Mouse (Mus musculus) megakaryocyte progenitor cell, adult 5-6 weeks (primary cell): ENCODE data around the gene Spem2. TPM values are rescaled to one million over a fixed set of nuclear protein-coding genes. Genes with fewer than 3 reads are reported as not detected.
A peak's percentile ranks its signal among the peaks of the same experiment; 100 is the strongest.

Experiments used
- ATAC-seq: replicated peaks from 2 replicates; pipeline ENCODE4 v1.8.0; 2016; ENCODE audit warnings: mild to moderate bottlenecking, moderate TSS enrichment, inconsistent platforms; ENCODE audit not compliant: poor library complexity
- total RNA-seq, 2 experiments: library from RNA; stranded (forward) in 1 of 2; stranded (reverse) in 1 of 2; fragments of 157-497, 149-512 nt in 1 of 2; fragments of 200-1000 nt in 1 of 2; gene quantifications; 2 replicates each; pipeline versions ENCODE4 v1.2.3 to v1.2.4; 2015 to 2017

Gene Spem2
- total RNA-seq, 2 experiments from 2014 or later = not detected

DNA sequence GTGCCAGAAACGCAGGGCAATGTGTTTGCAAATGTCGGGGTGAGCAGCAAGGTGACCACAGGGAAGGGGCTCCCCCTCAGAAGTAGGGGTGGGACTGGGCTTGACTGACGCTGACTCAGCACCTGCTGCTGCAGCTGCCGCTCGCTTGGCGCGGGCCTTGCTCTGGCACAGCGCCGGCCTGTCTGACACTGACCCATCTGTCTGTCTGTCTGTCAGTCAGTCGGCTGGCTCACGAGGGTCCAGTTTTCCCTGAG, 18.2 kb downstream of the Spem2 start:
- no peak for ATAC-seq

DNA sequence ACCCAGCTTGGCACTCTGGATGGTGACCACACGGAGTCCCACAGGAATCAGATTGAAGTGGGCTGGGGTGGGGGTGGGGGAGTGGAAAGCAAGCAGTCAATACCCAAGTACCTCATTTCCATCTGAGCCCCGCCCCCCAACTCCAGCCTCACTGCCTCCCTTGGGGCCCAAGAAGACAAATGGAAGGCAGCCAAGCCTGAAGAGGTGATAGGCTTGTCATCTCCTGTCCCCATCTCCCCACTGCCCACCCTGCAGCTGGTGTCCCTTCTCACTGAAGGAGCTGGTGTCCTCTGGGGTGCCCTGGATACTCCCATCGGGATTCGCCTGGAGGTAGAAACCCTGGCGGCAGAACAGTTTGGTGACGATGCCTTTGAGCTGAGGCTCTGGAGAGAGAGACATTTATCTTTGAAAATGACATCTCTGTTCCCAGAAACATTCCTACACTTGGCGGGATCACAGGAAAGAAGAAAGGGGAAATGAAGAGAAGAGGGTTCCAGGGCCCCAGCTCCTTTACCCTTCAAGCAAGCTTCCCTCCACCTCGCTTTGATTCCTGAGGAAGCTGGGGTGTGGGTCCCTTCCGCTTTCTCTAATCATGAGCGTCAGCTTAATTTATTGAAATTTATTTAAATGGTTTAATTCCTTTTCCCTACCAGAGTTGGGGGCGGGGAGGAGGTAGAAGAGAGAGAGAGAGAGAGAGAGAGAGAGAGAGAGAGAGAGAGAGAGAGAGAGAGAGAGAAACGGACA, 18.7 kb downstream of the Spem2 start:
- ATAC-seq = no peak

DNA sequence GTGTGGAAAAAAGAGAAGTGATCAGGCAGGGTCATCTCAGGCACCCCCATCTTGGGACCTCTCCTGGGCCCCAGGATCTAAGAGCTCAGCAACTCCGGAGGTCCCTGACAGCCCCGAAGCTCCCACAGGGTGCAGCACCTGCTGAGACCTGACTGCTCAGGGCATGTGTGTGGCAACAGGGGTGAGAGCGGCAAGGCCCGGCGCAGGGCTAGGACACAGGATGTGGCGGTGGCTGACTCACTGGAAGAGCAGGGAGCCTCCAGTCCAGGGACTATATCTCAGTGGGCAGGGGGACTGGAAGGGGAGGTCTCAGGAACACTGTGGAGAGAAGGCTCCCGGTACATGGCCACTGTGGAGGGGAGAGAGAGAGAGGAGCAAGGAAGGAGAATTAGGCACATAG, 20.3 kb downstream of the Spem2 start:
- no peak for ATAC-seq

DNA sequence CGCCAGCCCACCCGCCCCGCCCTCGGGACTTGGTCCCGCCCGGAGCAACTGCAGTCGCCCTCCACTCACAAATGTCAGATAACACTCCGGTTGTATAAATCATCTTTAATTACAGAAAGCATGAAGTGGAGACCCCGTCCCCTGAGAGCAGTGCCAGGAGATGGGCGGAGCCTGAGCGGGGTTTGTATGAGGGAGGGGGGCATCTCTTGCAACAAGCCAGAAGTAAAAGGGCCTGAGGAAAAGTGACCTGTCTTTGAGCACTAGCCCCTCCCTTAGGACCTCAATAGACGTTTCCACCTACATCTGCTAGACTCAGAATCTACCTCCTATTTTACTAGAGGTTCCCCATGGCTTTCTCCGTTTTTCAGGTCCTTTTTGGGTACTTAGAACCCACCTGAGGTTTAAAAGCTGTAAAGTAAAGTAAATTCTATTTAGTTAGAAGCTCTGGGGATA, 22.3 kb downstream of the Spem2 start:
- no peak for ATAC-seq

DNA sequence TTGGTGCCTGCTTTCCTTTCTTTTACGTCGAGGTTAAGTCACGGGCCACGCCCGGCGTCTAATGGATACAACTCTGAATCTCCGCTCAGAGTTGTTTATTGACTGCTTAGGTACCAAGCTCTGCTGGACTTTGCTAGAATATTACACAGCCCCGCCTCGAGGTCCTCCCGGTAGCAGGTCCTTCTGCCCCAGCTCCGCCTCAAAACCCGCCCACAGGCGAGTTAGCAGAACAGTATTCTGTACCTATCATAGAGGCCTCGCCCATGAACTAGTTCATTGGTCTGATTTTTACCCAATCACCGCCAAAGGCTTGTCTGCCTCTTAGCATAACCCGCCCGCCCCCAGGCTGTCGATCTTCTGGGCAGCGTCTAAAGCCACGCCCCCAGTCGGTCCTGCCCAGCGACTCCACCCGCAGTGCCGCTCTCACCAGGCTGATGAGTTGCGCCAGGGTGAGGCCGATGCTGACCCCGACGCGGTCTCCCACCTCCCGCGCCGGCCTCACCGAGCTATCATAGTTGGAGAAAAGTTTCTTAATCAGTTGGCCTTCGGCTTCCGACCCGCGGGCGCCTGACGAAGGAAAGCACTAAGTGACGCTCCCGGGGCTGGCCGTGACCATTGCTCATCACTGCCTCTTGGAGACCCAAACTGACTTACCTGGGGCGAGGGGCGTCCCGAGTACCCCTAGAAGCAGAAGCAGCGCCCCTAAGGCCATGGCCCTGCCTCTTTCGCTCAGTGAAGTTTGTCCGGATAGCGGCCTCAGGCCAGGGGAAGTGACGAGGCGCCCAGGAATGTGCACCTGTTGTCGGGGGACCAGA, 22.9 kb downstream of the Spem2 start, which contains the start of gene Chrnb1:
Gene Chrnb1 (minus strand): TSS at position 776 of the 815 bp plus-strand sequence.
- ATAC-seq = peak; percentile 97

DNA sequence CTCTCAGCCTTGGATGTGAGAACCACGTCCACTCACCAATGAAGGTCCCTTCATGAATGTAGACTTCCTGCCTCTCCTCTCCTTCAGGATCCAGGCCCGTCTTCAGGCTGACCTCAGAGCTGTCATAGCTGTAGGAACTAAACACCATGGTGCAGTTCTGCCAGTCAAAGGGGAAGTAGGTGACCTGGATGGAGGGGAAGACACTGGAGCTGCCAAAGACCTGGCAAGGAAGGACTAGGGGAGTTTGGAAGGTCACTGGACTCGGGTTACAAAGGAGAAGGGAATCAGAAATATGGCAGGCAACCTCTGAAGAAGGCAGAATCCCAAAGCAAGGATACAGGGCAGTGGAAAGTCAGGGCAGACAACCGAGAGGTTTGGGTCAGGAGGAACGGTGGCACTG, 24.8 kb downstream of the Spem2 start:
- no peak for ATAC-seq

DNA sequence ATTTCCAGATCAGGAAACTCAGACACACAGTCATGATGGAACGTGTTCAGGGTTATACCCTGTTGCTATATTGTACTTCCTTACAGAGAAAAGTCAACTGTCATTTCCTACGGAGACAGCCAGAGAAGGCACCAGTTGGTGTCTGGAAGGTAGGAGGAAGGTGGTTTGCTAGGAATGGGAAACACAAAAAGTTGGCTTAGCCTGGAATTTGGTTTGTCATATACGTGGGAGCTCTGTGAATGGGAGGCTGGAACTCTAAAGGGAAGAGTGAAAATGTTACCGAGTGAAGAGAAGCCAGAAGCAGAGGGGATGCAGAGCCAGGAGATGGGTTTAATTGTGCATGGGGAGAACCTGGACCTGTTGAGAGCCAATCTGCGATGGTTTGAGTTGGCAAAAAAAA, 26.8 kb downstream of the Spem2 start:
- ATAC-seq = no peak

DNA sequence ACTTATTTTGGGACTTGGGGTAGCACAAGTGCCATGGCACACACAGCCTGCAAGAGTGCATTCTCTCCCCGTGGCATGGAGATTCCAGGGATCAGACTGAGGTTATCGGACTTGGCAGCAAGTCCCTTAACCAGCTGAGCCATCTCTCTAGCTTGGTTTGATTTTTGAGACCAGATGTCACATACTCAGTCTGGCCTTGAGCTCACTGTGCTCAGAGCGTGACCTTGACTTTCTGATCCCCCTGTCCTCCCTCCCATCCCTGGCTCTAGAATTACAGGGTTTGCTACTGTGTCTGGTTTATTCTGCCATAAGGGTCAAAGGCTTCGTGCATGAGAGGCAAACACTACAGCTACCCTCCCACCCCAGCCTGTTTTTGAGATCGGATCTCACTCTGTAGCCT, 28.8 kb downstream of the Spem2 start:
- no peak for ATAC-seq

DNA sequence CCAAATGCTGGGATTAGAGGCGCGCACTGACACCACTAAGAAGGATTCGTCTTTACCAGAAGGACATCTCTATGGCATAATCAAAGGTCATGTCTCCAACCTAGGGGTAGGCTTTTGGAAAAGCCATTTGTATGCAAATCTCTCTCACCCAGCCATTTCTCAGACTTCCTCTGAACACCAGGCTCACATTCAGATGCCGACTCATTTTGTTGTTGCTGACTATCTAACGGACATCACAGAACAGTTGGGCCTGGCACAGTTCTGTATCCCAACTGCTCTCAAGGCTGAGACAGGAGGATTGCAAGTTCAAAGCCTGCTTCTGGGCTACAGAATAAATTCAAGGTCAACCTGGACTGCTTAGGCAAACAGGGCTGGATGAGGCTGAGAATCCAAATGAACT, 31.0 kb downstream of the Spem2 start:
- ATAC-seq = no peak

DNA sequence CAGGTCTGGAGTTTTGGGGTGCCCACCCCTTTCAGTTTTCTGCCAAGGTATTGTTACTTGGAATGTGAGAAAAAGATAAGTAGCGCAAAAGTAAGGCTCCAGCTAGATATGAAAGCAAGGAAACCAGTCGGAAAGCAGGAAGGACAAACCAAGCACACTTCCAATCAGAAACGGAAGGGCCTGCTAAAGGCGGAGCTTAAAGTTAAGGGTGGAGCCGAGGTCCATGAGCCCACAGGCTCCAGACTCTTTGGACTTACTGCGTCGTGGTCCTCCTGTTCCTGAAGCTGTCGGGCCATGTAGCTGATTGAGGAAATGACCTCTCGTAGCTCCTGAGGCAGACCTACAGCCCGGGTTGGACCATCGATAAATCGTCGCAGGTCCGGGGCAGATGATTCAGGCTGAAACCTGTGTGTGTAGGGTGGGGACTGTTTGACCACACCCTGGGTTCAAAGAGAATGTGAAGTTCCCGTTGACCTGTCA, 33.4 kb downstream of the Spem2 start:
- peak; percentile 96 for ATAC-seq

DNA sequence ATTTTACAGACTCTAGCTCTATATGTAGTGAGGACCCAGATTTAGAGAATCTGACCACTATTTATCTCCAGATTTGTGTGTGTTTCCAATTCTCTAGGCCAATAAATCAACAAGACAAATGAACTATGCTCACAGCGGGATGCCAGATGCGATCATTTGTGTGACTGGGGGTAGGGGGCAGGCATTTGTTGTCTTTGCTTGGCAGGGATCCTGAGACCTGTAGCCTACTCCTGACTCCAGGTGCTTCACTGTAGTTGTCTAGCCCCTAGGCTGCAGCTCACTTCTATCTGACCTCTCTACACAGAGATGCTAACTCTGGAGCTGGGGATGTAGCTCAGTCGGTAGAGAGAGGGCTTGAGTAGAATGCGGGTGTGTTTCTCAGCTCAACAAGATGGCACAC, 36.4 kb downstream of the Spem2 start:
- no peak for ATAC-seq

DNA sequence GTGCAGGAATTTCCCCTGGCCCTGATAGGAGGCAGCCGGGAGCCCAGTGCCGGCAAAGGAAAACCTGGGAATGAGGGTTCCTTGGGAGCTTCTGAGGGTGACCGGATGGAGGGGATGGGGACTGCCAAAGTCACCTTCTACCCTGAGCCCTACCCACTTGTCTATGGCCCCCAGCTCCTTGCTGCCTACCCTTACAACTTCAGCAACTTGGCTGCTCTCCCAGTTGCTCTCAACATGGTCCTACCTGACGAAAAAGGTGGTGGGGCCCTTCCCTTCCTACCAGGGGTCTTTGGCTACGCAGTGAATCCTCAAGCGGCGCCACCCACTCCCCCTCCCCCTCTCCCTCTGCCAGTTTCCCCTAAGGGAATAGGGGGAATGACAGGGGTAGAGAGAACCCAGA, 39.3 kb downstream of the Spem2 start:
- no peak for ATAC-seq

DNA sequence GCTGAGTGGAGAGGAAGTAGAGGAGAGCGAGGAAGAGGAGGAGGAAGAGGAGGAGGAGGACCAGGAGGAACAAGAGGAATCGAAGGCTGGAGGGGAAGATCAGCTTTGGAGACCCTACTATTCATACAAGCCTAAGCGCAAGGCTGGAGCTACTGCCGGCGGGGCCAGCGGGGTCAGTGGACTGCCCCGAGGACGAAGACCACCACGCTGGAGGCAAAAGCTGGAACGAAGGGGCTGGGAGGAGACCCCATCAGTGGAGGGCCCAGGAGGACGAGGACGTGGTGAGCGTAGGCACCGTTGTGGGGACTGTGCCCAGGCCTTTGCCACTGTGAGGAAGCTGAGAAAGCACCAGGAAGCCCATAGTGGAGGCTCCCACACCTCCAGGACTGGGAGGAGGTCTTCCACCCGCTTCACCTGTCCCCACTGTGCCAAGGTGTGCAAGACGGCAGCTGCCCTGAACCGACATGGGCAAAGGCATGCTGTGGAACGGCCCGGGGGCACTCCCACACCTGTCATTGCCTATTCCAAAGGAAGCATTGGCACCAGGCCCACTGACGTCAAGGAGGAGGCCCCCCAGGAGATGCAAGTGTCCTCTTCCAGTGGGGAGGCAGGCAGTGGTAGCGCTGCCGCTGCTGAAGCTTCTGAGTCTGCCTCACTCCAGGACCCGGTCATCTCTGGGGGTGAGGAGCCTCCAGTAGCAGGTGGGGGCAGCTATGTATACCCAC, 39.8 kb downstream of the Spem2 start:
- ATAC-seq = no peak

DNA sequence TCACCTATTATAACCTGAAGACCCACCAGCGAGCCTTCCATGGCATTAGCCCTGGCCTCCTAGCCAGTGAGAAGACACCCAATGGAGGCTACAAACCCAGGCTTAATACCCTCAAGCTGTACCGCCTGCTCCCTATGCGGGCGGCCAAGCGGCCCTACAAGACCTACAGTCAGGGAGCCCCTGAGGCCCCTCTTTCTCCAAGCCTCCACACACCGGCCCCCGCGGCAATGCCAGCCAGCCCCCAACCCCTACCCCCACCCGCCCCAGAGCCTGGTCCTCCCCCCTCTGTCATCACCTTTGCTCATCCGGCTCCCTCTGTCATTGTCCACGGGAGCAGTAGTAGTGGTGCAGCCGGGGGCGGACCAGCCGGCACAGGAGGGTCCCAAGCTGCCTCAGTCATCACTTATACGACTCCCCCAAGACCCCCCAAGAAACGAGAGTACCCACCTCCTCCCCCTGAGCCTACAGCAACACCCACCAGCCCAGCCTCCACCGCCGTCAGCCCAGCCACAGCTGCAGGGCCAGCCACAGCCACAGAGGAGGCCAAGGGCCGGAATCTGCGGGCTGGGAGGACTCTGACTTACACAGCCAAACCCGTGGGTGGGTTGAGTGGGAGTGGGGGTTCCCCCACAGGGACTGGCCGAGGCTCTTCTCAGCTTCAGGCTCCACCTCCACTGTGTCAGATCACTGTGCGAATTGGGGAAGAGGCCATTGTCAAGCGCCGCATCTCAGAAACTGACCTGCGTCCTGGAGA, 40.6 kb downstream of the Spem2 start:
- ATAC-seq = no peak; the same call in 1 of the 2 replicates

DNA sequence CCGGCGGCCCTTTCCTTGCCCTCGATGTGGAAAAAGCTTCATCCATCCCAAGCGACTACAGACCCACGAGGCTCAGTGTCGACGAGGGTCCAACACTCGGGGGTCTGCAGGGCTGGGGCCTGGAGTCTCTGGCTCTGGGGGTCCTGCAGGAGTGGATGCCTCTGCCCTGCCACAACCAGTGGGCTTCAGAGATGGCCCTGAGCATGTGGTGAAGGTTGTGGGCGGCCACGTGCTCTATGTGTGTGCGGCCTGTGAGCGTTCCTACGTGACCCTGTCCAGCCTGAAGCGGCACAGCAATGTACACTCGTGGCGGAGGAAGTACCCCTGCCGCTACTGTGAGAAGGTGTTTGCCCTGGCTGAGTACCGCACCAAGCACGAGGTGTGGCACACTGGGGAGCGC, 41.8 kb downstream of the Spem2 start:
- no peak for ATAC-seq

DNA sequence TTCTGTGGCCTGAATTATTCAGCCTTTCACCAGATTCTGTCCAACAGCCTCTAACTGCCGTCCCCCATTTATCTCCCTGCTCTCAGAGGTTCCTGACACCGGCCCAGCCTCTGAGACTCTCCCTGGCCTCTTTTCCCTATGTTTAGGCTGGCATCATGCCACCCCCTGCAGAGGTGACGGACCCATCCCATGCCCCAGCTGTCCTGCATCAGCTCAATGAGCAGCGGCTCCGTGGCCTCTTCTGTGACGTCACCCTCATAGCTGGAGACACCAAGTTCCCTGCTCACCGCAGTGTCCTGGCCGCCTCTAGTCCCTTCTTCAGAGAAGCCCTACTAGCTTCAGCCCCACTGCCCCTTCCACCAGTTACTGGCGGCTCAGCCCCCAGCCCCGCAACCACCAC, 42.5 kb downstream of the Spem2 start:
- ATAC-seq = no peak

DNA sequence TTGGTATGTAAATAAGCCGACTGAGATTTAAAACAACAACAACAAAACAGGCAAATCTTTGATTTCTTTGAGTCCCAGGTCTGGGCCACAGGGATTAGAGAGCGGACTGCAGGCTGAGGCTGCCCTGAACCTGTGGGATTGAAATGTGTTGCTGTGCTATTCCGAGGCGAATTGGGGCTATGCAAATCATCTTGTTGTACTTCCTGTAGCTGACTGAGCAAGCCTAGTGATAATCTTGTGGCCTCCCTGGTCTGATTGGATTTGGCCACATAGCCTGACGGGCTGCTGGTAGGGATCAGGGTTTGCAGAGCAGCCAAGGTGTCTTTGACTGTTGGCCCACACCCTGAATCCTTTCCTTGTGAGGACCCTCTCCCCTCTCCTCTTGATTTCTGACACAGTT, 43.3 kb downstream of the Spem2 start:
- no peak for ATAC-seq

DNA sequence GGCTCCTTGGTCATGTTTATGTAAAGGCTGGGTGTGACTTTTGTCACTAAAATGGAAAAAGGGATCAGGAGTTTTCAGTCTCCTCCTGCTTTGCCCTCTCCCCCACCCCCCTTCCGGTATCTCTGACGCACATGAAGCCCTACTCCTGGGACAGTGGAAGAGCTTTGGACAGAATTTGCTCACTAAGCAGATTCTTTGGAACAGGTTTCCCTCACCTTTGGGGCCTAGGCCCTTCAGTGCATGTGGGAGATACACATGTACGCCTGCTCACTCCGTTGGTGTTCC, 50.7 kb downstream of the Spem2 start:
- no peak for ATAC-seq

DNA sequence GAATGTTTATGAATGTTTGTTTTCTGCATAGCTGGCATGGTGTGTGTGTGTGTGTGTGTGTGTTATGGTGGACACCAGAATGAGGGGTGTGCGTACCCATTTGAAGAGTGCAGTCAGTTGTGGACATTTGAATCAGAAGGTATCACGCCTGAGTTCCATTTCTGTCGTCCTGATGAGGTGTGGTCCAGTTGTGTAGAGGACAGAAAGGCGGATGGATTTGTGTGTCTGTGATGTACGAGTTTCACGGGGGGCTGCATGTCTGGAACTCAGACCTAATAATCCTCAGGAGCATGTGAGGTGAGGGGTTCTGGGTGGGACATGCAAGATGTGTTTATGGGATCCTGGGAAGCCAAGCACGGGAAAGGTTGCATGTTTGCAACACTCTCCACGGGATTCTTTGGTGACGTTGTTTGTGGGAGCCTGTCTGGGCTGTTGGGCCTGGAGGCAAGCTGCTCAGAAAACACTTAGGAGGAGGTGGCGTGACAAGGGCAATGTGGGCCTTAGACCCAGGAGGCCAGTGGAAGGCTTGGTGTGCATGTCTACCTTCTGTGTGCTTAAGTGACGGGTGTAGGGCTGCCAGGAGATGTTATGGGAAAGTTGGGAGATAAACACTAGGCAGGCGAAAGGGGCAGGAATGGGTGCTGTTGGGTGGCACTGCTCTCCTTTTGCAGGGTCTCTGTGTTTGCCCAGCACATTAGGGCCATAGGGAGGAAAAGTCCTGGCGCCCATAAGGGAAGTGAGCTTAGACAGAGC, 51.2 kb downstream of the Spem2 start:
- no peak for ATAC-seq
